Mouse (Mus musculus) hindbrain, embryonic 15.5 days (tissue): ENCODE measurements at regions not wholly inside any gene's neighbourhood (a gene's known extent, or its start where the extent isn't known, plus 50 kb on each side); places are given as distances from the start of the nearest gene placed in this dataset.

Experiments
- ATAC-seq: fragments of 200-750 bp; cut with Nextera tagmentation; 2 replicates; pipeline ENCODE4 v1.8.0; 2017; ENCODE audit warnings: low read depth, moderate number of reproducible peaks, moderate TSS enrichment; ENCODE audit not compliant: low FRiP score
- H3K27ac ChIP-seq: fragments of 300-500 bp; sonication (generic); replicated peaks from 2 replicates; pipeline ENCODE4 v1.5.1; 2015; ENCODE audit warnings: mild to moderate bottlenecking, inconsistent platforms
- H3K27me3 ChIP-seq: fragments of 300-500 bp; sonication (generic); 2 replicates; pipeline ENCODE4 v1.6.1; 2015; ENCODE audit warnings: control low read depth, inconsistent platforms
- H3K36me3 ChIP-seq: fragments of 300-500 bp; sonication (generic); 2 replicates; pipeline ENCODE4 v1.6.1; 2015; ENCODE audit warnings: control low read depth, inconsistent platforms
- H3K4me1 ChIP-seq: fragments of 300-500 bp; sonication (generic); replicated peaks from 2 replicates; pipeline ENCODE4 v1.6.1; 2015; ENCODE audit warnings: control low read depth, inconsistent platforms
- H3K4me2 ChIP-seq: fragments of 300-500 bp; sonication (generic); 2 replicates; pipeline ENCODE4 v1.6.1; 2015; ENCODE audit warnings: moderate library complexity, mild to moderate bottlenecking, inconsistent platforms
- H3K4me3 ChIP-seq: fragments of 300-500 bp; sonication (generic); 2 replicates; pipeline ENCODE4 v1.5.1; 2015; ENCODE audit warnings: mild to moderate bottlenecking, inconsistent platforms
- H3K9ac ChIP-seq: fragments of 300-500 bp; sonication (generic); 2 replicates; pipeline ENCODE4 v1.6.1; 2015; ENCODE audit warnings: inconsistent platforms
- H3K9me3 ChIP-seq: fragments of 300-500 bp; sonication (generic); 2 replicates; pipeline ENCODE4 v1.6.1; 2016; ENCODE audit warnings: control low read depth, inconsistent platforms
- WGBS: fragments of 180-500 bp; shearing (Covaris S2); methylation state at CpG from one replicate; pipeline ENCODE4 v1.1.7; 2015; 5-methylcytosine and 5-hydroxymethylcytosine counted together

DNA sequence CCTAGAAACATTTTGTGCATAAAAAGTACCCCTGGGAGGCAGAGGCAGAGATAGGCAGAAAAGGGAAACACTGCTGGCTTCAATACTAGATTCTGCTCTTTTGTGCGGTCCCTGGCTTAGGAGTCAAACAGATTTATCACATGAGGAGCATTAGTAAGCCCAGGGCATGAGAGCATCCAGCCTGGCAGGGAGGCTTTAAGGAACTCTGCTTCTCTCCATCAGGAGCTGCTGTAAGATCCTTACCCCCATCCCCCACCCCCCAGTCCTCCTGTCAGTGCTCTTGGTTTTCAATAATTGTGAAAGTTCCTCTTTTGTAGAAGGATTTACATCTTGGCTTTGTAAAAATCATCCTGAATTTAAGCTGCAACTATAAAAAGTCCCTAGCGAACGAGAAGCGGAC lies 97.2 kb upstream of the Prdm1 start:
- Histone ChIP-seq H3K9me3 (no peaks in the 10 kb centered on the region), H3K27me3 (no peaks in the 10 kb centered on the region), H3K9ac (no peak overlapping the region), H3K4me1 (no peaks in the 10 kb centered on the region), H3K27ac (no peak overlapping the region), H3K4me2 (no peak overlapping the region), H3K4me3 (no peak overlapping the region), H3K36me3 (no peaks in the 10 kb centered on the region)
- ATAC-seq, result no peak
- 69% methylated on average over 4 of the region's 4 CpGs for WGBS

DNA sequence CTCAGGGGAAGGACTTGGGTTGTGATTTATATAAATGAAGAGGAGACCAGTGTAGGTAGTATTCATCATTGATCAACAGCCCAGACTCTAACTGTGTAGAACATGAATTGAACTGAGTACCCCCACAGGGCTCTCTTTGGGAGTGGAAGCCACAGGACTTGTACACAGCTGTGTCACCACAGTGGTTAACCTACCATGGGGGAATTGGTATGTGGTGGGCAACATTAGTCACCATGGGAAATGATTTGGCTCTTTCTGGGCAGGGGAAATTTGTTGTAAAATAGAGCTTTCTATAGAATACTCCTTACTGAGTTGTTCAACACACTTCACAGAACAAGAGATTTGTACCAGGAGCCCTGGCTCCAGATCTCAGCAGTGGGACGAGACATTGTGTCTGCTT lies 87.3 kb upstream of the Prdm1 start:
- whole genome bisulfite sequencing, result 89% methylated on average over 1 of the region's 1 CpGs
- no peak for ATAC-seq
- no peaks in the 10 kb centered on the region for H3K9me3 ChIP-seq

DNA sequence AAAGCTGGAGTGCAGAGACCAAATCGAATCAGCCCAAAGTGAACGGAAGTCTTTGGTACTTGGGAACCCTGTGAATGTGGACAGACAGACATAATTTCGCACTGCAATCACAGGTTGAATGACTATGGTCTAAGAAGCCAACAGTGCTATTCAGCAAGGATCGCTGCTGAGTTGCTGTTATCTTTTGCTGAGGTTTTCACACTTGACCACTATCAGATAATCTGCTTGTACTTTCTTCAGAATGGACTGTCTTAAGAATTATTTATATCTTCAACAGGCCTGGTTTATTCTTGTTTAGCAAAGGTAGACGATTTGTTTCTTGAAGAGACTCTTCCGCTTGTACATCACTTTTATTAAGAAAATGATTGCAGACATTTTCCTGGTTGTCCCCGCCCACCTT lies 84.3 kb upstream of the Prdm1 start:
- no peak overlapping the region for H3K9ac ChIP-seq
- no peak overlapping the region for H3K4me2 ChIP-seq
- H3K36me3 ChIP-seq, result no peaks in the 10 kb centered on the region
- H3K27ac ChIP-seq, result no peak overlapping the region
- WGBS, result 96% methylated on average over 7 of the region's 7 CpGs
- no peaks in the 10 kb centered on the region for H3K9me3 ChIP-seq
- H3K4me3 ChIP-seq, result no peak overlapping the region
- no peak for ATAC-seq
- no peaks in the 10 kb centered on the region for H3K27me3 ChIP-seq
- H3K4me1 ChIP-seq, result no peaks in the 10 kb centered on the region

More for the DNA sequence above, 87.3 kb upstream of the Prdm1 start:
- Histone ChIP-seq H3K4me1 (no peaks in the 10 kb centered on the region), H3K36me3 (no peaks in the 10 kb centered on the region), H3K27me3 (no peaks in the 10 kb centered on the region), H3K4me2 (no peak overlapping the region), H3K27ac (no peak overlapping the region), H3K4me3 (no peak overlapping the region), H3K9ac (no peak overlapping the region)

DNA sequence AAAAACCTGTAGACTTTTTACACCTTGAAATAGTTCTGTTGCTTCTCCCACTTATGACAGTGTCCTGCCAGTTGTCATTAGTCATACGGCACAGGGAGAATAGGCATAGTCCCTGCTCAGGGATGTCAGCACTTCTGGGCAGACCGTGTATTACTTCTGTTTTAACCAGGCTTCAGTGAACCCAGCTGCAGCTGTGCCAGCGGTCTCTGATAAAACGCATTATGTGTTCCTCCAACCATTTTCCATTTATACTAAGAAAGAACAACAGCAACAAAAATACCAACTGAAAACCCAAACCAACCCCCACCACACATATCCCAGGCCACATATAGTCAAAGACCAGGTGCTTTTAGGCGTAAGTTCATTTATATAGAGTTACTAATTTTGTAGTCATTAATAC lies 83.1 kb upstream of the Prdm1 start:
- Histone ChIP-seq H3K27me3 (no peaks in the 10 kb centered on the region), H3K4me3 (no peak overlapping the region), H3K9ac (no peak overlapping the region), H3K9me3 (no peaks in the 10 kb centered on the region), H3K36me3 (no peaks in the 10 kb centered on the region), H3K4me1 (no peaks in the 10 kb centered on the region), H3K27ac (no peak overlapping the region), H3K4me2 (no peak overlapping the region)
- WGBS, result 79% methylated on average over 5 of the region's 5 CpGs
- no peak for ATAC-seq

DNA sequence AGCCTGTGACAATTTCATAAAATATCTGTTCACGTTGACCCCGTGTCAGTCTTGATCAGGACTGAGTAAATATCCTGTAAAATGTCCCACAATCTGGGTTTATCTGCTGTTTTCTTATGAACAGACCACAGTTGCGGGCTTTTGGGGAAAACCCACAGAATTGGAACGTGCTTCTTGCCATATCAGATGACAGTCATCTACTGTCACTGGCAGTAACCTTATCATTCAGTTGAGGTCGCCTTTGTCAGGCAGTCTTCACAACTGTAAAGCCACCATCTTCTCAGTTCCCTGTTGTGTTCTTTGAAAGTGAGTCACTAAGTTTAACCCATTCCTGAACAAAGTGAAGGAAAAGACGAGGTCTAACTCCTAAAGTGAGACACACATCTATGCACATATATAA lies 80.9 kb upstream of the Prdm1 start:
- no peak for ATAC-seq
- no peak overlapping the region for H3K4me2 ChIP-seq
- no peaks in the 10 kb centered on the region for H3K36me3 ChIP-seq
- H3K9me3 ChIP-seq, result no peaks in the 10 kb centered on the region
- no peaks in the 10 kb centered on the region for H3K4me1 ChIP-seq
- no peaks in the 10 kb centered on the region for H3K27me3 ChIP-seq
- H3K27ac ChIP-seq, result no peak overlapping the region
- no peak overlapping the region for H3K4me3 ChIP-seq
- no peak overlapping the region for H3K9ac ChIP-seq
- WGBS, result 83% methylated on average over 6 of the region's 6 CpGs

DNA sequence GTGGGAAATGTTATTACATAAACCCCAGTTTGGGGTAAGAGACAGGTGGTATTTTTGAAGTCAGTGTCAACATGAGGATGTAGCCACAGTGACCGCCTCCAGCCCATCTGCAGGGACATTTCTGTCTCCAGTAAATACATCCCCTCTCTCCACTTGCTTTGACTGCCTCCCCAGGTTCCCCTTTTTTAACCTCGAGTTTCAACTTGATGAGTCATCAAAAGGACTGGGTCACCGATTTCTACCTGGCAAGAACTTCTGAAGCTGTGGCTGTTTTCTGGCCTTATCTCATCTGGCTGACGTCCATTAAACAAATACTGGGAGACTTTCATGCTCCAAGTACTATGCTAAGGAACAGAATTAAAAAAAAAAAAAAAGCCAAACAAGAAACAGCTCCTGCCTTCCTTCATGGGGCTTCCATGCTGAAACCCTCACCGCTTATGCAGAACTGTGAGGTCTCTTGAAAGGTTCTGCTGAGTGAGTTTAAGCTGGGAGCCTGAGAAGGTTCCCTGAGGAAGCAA lies 79.1 kb upstream of the Prdm1 start:
- no peak for ATAC-seq
- no peaks in the 10 kb centered on the region for H3K4me1 ChIP-seq
- no peaks in the 10 kb centered on the region for H3K27me3 ChIP-seq
- no peak overlapping the region for H3K4me2 ChIP-seq
- H3K9me3 ChIP-seq, result no peaks in the 10 kb centered on the region
- no peak overlapping the region for H3K9ac ChIP-seq
- 83% methylated on average over 5 of the region's 5 CpGs for WGBS
- no peak overlapping the region for H3K27ac ChIP-seq
- no peak overlapping the region for H3K4me3 ChIP-seq
- no peaks in the 10 kb centered on the region for H3K36me3 ChIP-seq

DNA sequence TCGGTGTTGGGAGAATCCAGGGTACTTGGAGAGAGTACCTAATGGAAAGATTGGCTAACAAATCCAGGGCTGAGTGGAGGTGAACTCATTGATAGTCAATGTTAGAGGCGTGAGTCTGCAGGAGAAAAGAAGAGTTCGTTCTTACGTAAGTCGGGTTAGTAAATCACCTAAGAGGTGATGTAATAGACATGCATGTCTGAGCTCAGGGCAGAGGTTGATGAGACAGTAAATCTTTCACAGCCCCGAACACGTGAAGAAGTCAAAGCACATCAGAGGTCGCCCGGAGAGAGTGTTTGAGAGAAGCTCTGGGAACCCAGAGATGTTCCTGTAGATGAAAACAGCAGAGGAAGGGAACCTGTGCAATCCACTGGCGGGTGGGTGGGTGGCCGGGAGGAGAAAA lies 76.2 kb upstream of the Prdm1 start:
- Histone ChIP-seq H3K4me2 (no peak overlapping the region), H3K27me3 (no peaks in the 10 kb centered on the region), H3K4me3 (no peak overlapping the region), H3K9me3 (no peaks in the 10 kb centered on the region), H3K4me1 (no peaks in the 10 kb centered on the region), H3K27ac (no peak overlapping the region), H3K9ac (no peak overlapping the region), H3K36me3 (no peaks in the 10 kb centered on the region)
- 94% methylated on average over 11 of the region's 11 CpGs for WGBS
- no peak for ATAC-seq

DNA sequence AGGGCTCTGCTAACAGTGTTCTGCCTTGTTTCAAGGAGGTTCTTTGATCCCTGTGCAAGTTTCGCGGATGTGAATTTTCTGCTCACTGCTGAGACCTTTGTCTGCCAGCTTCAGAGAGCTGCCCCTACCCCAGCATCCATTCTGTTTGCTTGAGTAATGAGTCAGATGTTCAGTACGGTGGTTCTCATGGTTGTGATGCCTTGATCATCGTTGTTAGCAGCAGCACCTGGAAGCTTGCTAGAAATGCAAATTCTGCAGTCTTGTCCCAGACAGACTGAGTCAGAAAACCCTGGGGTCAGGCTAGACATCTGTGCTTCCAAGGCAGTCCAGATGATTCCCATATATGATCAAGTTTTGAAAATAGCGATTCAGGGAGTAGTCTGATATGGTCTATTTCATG lies 75.2 kb upstream of the Prdm1 start:
- H3K9ac ChIP-seq, result no peak overlapping the region
- H3K4me2 ChIP-seq, result no peak overlapping the region
- no peaks in the 10 kb centered on the region for H3K27me3 ChIP-seq
- ATAC-seq, result no peak
- H3K4me1 ChIP-seq, result no peaks in the 10 kb centered on the region
- H3K36me3 ChIP-seq, result no peaks in the 10 kb centered on the region
- no peaks in the 10 kb centered on the region for H3K9me3 ChIP-seq
- 70% methylated on average over 5 of the region's 5 CpGs for WGBS
- H3K27ac ChIP-seq, result no peak overlapping the region
- H3K4me3 ChIP-seq, result no peak overlapping the region

DNA sequence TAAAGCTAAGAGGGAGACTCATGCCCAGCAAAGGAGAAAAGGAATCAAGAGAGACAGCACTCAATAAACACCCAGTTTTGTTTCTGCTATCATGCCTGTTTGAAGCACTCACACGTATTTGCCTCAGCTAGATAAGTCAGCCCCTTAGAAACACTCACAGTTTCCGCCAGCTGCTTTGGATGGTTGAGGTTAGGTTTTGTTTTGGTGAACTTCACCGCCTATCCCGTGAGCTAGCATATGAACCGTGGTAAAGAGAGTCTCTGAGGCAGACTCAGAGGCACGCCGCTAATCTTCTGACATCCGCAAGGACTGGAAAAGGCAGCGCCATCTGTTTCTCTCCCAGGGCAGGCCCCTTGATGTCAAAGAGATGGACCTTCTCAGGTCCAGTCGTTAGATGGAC lies 73.2 kb upstream of the Prdm1 start:
- no peak overlapping the region for H3K27ac ChIP-seq
- no peak overlapping the region for H3K4me3 ChIP-seq
- H3K4me1 ChIP-seq, result no peaks in the 10 kb centered on the region
- ATAC-seq, result no peak
- no peak overlapping the region for H3K9ac ChIP-seq
- H3K36me3 ChIP-seq, result no peaks in the 10 kb centered on the region
- H3K9me3 ChIP-seq, result no peaks in the 10 kb centered on the region
- H3K27me3 ChIP-seq, result no peaks in the 10 kb centered on the region
- WGBS, result 85% methylated on average over 10 of the region's 10 CpGs
- H3K4me2 ChIP-seq, result no peak overlapping the region

DNA sequence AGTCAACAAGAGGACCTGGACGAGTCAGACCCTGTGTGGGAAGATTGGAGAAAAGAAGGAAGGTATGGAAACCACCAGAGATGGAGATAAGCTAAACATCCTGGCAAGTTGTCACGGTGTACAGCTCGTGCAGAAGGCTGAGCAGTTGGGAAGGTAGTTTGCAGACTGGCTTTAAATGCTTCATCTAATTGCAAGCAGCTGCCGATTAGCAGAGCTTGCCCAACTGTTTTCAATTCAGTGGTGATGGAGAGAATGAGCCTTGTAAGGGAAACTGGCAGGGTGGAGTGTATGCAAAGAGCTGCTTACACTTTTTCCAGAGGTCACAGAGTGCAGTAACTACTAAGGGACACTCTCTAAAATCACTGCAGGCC lies 71.6 kb upstream of the Prdm1 start:
- Histone ChIP-seq H3K9ac (no peak overlapping the region), H3K9me3 (no peaks in the 10 kb centered on the region), H3K27me3 (no peaks in the 10 kb centered on the region), H3K27ac (no peak overlapping the region), H3K4me3 (no peak overlapping the region), H3K36me3 (no peaks in the 10 kb centered on the region), H3K4me2 (no peak overlapping the region), H3K4me1 (no peaks in the 10 kb centered on the region)
- no peak for ATAC-seq
- 55% methylated on average over 4 of the region's 4 CpGs for WGBS

DNA sequence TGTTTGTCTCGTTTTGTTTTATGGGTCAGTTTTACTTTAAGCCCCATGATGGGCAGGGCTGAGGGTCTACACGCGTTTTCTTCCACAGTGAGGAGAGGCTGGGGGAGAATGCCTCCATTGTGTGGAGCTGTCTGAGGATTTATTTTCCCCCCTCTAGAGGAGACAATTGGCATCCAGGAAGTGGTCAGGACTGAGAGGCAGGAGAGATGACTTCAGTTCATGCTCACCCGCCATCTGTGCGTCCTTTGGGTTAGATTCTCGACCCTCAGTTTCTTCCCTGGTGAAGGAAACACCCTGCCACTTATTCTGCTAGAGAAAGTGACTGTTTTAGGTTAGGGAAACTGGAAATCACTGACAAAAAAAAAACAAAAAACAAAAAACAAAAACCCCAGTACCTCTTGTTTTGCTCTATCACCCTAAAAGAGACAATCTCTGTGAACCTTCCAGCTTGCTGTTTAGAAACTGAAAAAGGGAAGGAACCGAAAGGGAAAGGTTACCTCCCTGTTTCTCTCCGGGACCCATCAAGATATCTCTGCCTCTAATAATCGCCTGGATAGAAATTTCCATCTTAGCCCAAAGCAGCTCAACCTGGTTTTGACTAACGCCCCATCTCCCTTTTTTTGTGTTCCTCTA lies 71.1 kb upstream of the Prdm1 start:
- 71% methylated on average over 10 of the region's 10 CpGs for WGBS
- Histone ChIP-seq H3K4me3 (no peak overlapping the region), H3K4me1 (no peaks in the 10 kb centered on the region), H3K9ac (no peak overlapping the region), H3K27me3 (no peaks in the 10 kb centered on the region), H3K9me3 (no peaks in the 10 kb centered on the region), H3K4me2 (no peak overlapping the region), H3K27ac (no peak overlapping the region), H3K36me3 (no peaks in the 10 kb centered on the region)
- ATAC-seq, result no peak

DNA sequence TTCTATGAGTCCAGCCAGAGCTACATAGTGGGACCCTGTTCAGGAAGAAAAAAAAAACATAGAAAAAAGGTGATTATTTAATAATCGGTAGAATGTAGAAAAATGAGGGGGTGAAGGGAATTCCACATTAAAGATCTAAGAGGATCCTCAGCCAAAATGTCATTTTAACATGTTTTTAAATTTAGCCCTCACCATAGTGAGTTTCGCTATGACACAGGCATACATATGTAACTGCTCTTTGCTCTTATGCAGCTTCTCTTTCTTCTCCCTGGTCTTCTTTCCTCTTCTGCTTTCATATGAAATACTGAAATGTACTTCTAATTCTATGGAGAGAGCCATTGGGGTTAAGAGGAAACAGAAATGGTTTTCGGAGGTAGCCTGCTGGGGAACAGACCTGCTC lies 70.3 kb upstream of the Prdm1 start:
- Histone ChIP-seq H3K27me3 (no peaks in the 10 kb centered on the region), H3K4me1 (no peaks in the 10 kb centered on the region), H3K36me3 (no peaks in the 10 kb centered on the region), H3K9ac (no peak overlapping the region), H3K4me2 (no peak overlapping the region), H3K4me3 (no peak overlapping the region), H3K9me3 (no peaks in the 10 kb centered on the region), H3K27ac (no peak overlapping the region)
- 97% methylated on average over 3 of the region's 3 CpGs for WGBS
- no peak for ATAC-seq

DNA sequence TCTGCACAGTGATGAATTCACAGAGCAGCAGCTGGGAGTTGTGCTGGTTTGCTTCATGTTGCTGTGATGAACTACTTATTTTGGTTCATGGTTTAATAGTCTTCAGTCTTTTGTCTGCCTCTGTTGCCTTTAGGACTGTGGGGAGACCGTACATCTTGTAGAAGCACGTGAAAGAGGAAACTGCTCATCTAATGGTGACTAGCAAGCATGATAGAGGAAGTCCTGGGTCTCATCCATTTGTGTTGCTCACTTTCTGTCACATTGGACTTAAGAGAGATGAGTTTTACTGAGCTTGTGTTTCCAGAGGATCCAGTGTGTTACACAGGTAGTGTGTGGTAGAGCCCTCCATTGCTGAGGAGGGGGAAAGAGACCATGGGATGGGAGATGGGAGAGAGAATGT lies 67.6 kb upstream of the Prdm1 start:
- no peak overlapping the region for H3K4me3 ChIP-seq
- no peaks in the 10 kb centered on the region for H3K9me3 ChIP-seq
- H3K4me2 ChIP-seq, result no peak overlapping the region
- ATAC-seq, result no peak
- no peak overlapping the region for H3K9ac ChIP-seq
- no peaks in the 10 kb centered on the region for H3K27me3 ChIP-seq
- no peak overlapping the region for H3K27ac ChIP-seq
- 83% methylated on average over 2 of the region's 2 CpGs for WGBS
- H3K36me3 ChIP-seq, result no peaks in the 10 kb centered on the region
- H3K4me1 ChIP-seq, result no peaks in the 10 kb centered on the region
